Mouse (Mus musculus) erythroblast, embryonic 14.5 days (primary cell): ENCODE results near the gene Cenpi.

Source experiments
- GATA1 ChIP-seq: IDR thresholded peaks from 2 replicates; pipeline ENCODE4 v1.6.1; 2012; ENCODE audit warnings: low read length, inconsistent platforms, mixed read lengths
- TAL1 ChIP-seq: IDR thresholded peaks from 3 replicates; pipeline ENCODE4 v1.6.1; 2012; ENCODE audit warnings: low read length, inconsistent platforms, mixed read lengths

DNA sequence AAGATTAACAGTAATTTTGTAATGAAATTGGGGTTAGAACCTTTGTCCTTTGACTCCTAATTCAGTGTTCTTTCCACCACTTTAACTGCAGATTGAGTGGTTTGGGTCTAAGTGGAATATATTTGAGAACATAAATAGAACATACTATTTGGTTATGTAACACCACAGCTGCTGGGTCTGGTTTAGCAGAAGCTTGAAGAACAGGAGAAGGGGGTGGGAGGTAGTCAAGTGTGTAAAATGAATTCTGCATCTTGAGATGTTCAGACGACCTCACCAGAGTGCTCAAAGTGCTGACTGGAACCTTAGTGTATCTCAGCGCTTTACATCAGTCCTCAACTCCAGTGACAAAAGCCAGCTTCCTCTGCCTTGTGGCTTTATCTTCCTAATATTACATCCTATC is 91.1 kb downstream of the Cenpi start:
- TF ChIP-seq GATA1 (no peak), TAL1 (no peak)
